Mouse (Mus musculus) heart, postnatal 4 days (tissue): ENCODE measurements around the gene Mgat5b. TPM values are rescaled to one million over a fixed set of nuclear protein-coding genes. Genes with fewer than 3 reads are reported as not detected.

Experiments used
- DNase-seq: peaks from one replicate; pipeline ENCODE4 v3.0.0; 2021
- total RNA-seq, 2 experiments: library from RNA; stranded (reverse); gene quantifications; 2 replicates each; pipeline ENCODE4 v1.2.3; 2021

Mgat5b gene
- total RNA-seq, 2 experiments from 2014 or later, result 0.93 to 1.2 TPM

GRCm38 (mm10) chr11:116919186-116920020 lies 740 bp downstream of the Mgat5b start:
- DNase-seq, result no peak

GRCm38 (mm10) chr11:116920746-116921145 lies 2.1 kb downstream of the Mgat5b start:
- peak; percentile 58 for DNase-seq

- DNase-seq, result peak; percentile 60
These were observed 3.4 kb downstream of the Mgat5b start for GRCm38 (mm10) chr11:116922058-116922457.

GRCm38 (mm10) chr11:116928031-116928430 lies 9.4 kb downstream of the Mgat5b start:
- DNase-seq, result no peak

- DNase-seq, result no peak
These were observed 16.2 kb downstream of the Mgat5b start for GRCm38 (mm10) chr11:116934862-116935261.

GRCm38 (mm10) chr11:116935354-116935753 lies 16.7 kb downstream of the Mgat5b start:
- no peak for DNase-seq

- DNase-seq, result no peak
These were observed 17.3 kb downstream of the Mgat5b start for GRCm38 (mm10) chr11:116935917-116936316.

- DNase-seq, result no peak
These were observed 18.5 kb downstream of the Mgat5b start for GRCm38 (mm10) chr11:116937141-116937540.

- DNase-seq, result no peak
These were observed 21.6 kb downstream of the Mgat5b start for GRCm38 (mm10) chr11:116940088-116940855.

- peak; percentile 19 for DNase-seq
These were observed 25.7 kb downstream of the Mgat5b start for GRCm38 (mm10) chr11:116944346-116944745.

GRCm38 (mm10) chr11:116949832-116950231 lies 31.2 kb downstream of the Mgat5b start:
- no peak for DNase-seq

- DNase-seq, result no peak
These were observed 32.8 kb downstream of the Mgat5b start for GRCm38 (mm10) chr11:116951429-116951828.

- DNase-seq, result peak; percentile 42
These were observed 35.8 kb downstream of the Mgat5b start for GRCm38 (mm10) chr11:116954231-116955118.

- DNase-seq, result no peak
These were observed 39.9 kb downstream of the Mgat5b start for GRCm38 (mm10) chr11:116958601-116959000.

- DNase-seq, result no peak
These were observed 46.4 kb downstream of the Mgat5b start for GRCm38 (mm10) chr11:116965061-116965460.

GRCm38 (mm10) chr11:116965961-116966360 lies 47.3 kb downstream of the Mgat5b start:
- DNase-seq, result no peak

- DNase-seq, result no peak
These were observed 49.9 kb downstream of the Mgat5b start for GRCm38 (mm10) chr11:116968586-116968985.

- DNase-seq, result no peak
These were observed 50.8 kb downstream of the Mgat5b start for GRCm38 (mm10) chr11:116969498-116969897.

GRCm38 (mm10) chr11:116970847-116971246 lies 52.2 kb downstream of the Mgat5b start:
- DNase-seq, result no peak

- no peak for DNase-seq
These were observed 54.2 kb downstream of the Mgat5b start for GRCm38 (mm10) chr11:116972828-116973227.

GRCm38 (mm10) chr11:116973508-116973907 lies 54.8 kb downstream of the Mgat5b start:
- no peak for DNase-seq

- no peak for DNase-seq
These were observed 55.7 kb downstream of the Mgat5b start for GRCm38 (mm10) chr11:116974341-116974740.
